Comparison of ENCODE assay signal across 7 mouse cellular contexts in genomic region chr15:79687646-79688267, GRCm38 (mm10). TPM values are rescaled to one million over a fixed set of nuclear protein-coding genes. Genes with fewer than 3 reads are reported as not detected.
A peak's percentile ranks its signal among the peaks of the same experiment; 100 is the strongest.
DNase-seq lines count a peak whose midpoint lies in the region; ATAC-seq and TF ChIP-seq lines count a peak whose summit lies in the region.

TSS of gene Josd1 (minus strand) at chr15:79687919.

- peaks cover 23% of the 10 kb centered on the region for H3K4me1 ChIP-seq in intestine, postnatal 0 days (replicated peaks; ENCODE audit: control insufficient read depth, insufficient read depth, low read length)
- H3K4me1 ChIP-seq in midbrain, embryonic 12.5 days, result peaks cover 65% of the 10 kb centered on the region
- H3K4me1 ChIP-seq in small intestine, adult 2 months (ENCODE audit: control insufficient read depth, insufficient read depth, insufficient read length, low read length), result peaks cover 31% of the 10 kb centered on the region; the same call in 1 of the 2 replicates

- peak within 1 kb of the TSS; percentile 88 for H3K4me2 ChIP-seq in intestine, postnatal 0 days (replicated peaks; ENCODE audit: low read depth)
- H3K4me2 ChIP-seq in midbrain, embryonic 12.5 days (replicated peaks), result peak within 1 kb of the TSS; percentile 80

- peak within 1 kb of the TSS; percentile 83 for H3K9ac ChIP-seq in intestine, postnatal 0 days (ENCODE audit: low read depth, low read length)
- H3K9ac ChIP-seq in midbrain, embryonic 12.5 days (replicated peaks), result peak within 1 kb of the TSS; percentile 84

- H3K9me3 ChIP-seq in intestine, postnatal 0 days (ENCODE audit: control insufficient read depth), result no peaks in the 10 kb centered on the region
- H3K9me3 ChIP-seq in midbrain, embryonic 12.5 days, result no peaks in the 10 kb centered on the region

- ATAC-seq in intestine, postnatal 0 days, result peak; percentile 72
- peak; percentile 59 for ATAC-seq in midbrain, embryonic 12.5 days (ENCODE audit: low FRiP score, low read depth)

- WGBS in intestine, postnatal 0 days, result 0% methylated on average over 63 of the region's 72 CpGs
- WGBS in midbrain, embryonic 12.5 days, result under 1% methylated on average over 72 of the region's 72 CpGs
- WGBS in small intestine, adult 2 months, result under 1% methylated on average over 72 of the region's 72 CpGs

- peak; percentile 80 for TF ChIP-seq POLR2A in small intestine, adult 2 months (IDR thresholded peaks at IDR 0.05; ENCODE audit: low read depth, low read length)

- DNase-seq in adrenal gland, adult 8-10 months, result peak; percentile 92
- peak; percentile 98 for DNase-seq in embryo, embryonic 9.5 days (ENCODE audit: extremely low spot score)
- no peak for DNase-seq in gonadal fat pad, adult 2 months (ENCODE audit: low read depth)
- peak; percentile 95 for DNase-seq in left cerebral cortex, postnatal 4 days

- intact Hi-C loops in left cerebral cortex, postnatal 4 days (cut with DNase I), result no loop called here

- H3K36me3 ChIP-seq in intestine, postnatal 0 days (ENCODE audit: control insufficient read depth, insufficient read depth), result no peaks in the 10 kb centered on the region
- no peaks in the 10 kb centered on the region for H3K36me3 ChIP-seq in midbrain, embryonic 12.5 days
- H3K36me3 ChIP-seq in small intestine, adult 2 months (ENCODE audit: control insufficient read depth, insufficient read depth, low read length), result no peaks in the 10 kb centered on the region

- peak within 1 kb of the TSS; percentile 97 for H3K27ac ChIP-seq in intestine, postnatal 0 days (ENCODE audit: low read depth, low read length)
- H3K27ac ChIP-seq in midbrain, embryonic 12.5 days (replicated peaks), result peak within 1 kb of the TSS; percentile 93
- peak within 1 kb of the TSS; percentile 90 for H3K27ac ChIP-seq in small intestine, adult 2 months (ENCODE audit: insufficient read depth, low read depth, low read length)

- TF ChIP-seq CTCF in intestine, postnatal 0 days (IDR thresholded peaks at IDR 0.05; ENCODE audit: low read depth), result 0 out of 2 replicates have a peak, but pooled peaks have one; percentile 21
- no peak for TF ChIP-seq CTCF in small intestine, adult 2 months (IDR thresholded peaks at IDR 0.05; ENCODE audit: extremely low read depth, insufficient read length, insufficient replicate concordance, low read depth, low read length)

- no peaks in the 10 kb centered on the region for H3K27me3 ChIP-seq in intestine, postnatal 0 days (replicated peaks; ENCODE audit: control insufficient read depth, insufficient read depth, low read length)
- 0 out of 2 replicates have a peak, but pooled peaks cover 4% of the 10 kb centered on the region for H3K27me3 ChIP-seq in midbrain, embryonic 12.5 days
- no peaks in the 10 kb centered on the region for H3K27me3 ChIP-seq in small intestine, adult 2 months (ENCODE audit: control insufficient read depth, insufficient read depth, low read length)

- peak within 1 kb of the TSS; percentile 83 for H3K4me3 ChIP-seq in intestine, postnatal 0 days (ENCODE audit: low read depth, low read length)
- peak within 1 kb of the TSS; percentile 89 for H3K4me3 ChIP-seq in midbrain, embryonic 12.5 days
- H3K4me3 ChIP-seq in small intestine, adult 2 months (ENCODE audit: low read depth, low read length), result peak within 1 kb of the TSS; percentile 80

RNA-seq across cellular contexts. Expression of gene Josd1, which starts in this region (rescaled TPM):
- total RNA-seq in adrenal gland, adult 8-10 months (2022), result 10 to 100 TPM; 22.8 to 30.3 (median 25.0) TPM
- 23.7 and 24.3 TPM in 2 replicates for polyA plus RNA-seq in gonadal fat pad, adult 2 months (2012; rRNA removed)
- polyA plus RNA-seq in intestine, postnatal 0 days (2015; fragmentation: Nextera tagmentation; extraction: Ambion mirVana), result 9.4 and 9.7 TPM in 2 replicates
- 10 to 100 TPM; 31.2 to 32.0 TPM for total RNA-seq in left cerebral cortex, postnatal 4 days (2021)
- 24.8 and 27.5 TPM in 2 replicates for polyA plus RNA-seq in midbrain, embryonic 12.5 days (2016; fragmentation: Nextera tagmentation; extraction: Ambion mirVana)
- 9.5 and 14.2 TPM in 2 replicates for polyA plus RNA-seq in small intestine, adult 2 months (2012; rRNA removed)
